Mouse (Mus musculus): ENCODE measurements around the gene Gm17364.
"Not testable (repeated sequence)": the region's sequence is repeated elsewhere in the genome, so short reads cannot be mapped to it uniquely, and the experiment has no call there.

Gm17364 gene

DNA sequence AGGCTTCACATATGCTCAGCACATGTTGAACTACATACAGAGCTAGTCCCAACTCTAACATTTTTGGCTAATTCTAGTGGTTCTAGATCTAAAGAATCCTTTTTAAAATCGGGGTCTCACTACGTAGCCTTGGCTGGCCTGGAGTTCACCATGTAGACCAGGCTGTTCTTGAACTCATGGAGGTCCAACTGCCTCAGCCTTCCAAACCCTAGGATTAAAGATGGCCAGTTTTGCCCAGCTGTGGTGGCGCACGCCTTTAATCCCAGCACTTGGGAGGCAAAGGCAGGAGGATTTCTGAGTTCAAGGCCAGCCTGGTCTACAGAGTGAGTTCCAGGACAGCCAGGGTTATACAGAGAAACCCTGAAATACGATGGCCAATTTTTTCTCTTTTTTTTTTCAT, 22.5 kb downstream of the Gm17364 start:
- not testable (repeated sequence) for DNase-seq

DNA sequence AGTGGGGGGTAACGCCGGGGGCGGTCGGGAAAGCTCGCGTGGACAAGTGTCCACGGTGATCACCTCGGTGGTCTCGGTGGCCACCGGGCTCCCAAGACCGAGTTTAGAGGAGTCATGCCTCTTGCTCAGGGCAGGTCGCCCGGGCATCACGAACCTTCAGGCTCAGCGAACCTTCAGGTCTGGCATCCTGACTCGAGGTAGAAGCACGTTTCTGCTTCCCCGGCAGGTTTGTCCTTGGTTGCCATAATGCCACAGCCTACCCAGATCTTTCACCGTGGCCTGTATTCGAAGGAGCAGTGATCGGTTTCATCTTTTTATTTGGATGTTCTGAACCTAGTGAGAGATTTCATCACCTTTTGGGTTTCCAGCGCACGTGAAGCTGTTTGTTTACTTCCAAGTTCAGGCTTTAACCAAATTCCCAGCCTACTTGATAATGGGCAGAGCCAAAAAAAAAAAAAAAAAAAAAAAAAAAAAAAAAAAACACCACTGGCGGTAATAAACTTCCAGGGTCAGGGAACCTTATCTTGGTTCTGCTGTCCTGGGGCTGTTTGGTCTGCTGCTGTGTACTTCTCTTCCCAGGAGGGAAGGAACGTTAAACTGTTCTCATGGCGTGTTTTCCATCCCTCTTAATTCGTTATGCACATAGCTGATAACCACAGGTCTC, 23.3 kb downstream of the Gm17364 start:
- no peak for DNase-seq

DNA sequence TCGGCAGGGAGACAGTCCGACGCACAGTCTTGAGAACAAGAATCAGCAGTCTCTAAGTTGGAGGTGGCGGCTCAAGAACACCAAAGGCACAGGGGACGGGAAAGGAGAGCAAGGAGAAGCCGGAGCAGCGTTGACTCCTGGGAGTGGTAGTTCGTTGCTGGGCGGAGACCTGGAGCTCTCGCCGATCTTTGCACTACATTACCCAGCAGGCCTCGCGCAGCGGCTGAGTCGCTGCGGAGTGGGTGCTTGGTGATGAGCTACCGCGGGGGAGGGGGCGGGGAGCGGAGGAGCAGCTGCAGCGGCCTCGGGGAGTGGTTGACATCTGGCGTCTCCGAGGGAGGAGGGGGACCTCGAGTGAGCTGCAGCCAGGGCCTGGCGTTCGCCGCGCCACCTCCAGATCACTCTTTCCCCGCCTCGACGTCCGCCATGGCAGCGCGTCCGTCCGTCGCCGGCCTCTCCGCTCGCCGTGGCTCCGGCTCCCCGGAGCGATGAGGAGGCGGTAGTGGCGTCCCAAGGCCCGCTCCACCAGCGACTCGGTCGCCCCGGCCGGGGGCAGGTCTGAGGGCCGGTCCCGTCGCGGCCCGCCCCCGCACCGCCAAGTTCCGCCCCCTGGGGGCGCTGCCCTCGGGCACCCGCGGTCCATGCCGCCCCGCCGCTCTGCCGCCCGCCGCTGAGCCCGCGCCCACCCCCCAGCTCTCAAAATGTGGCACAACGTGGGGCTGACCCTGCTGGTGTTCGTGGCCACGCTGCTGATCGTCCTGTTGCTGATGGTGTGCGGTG, 24.0 kb downstream of the Gm17364 start, which contains the start of gene Smim13:
Smim13 (plus strand) TSS at position 307 of the 780 bp plus-strand sequence.
- DNase-seq = peak; percentile 94 to 96

GRCm38 (mm10) chr13:41248751-41249520, 24.8 kb downstream of the Gm17364 start:
- DNase-seq = peak; percentile 55 to 77

- no peak for DNase-seq
These were observed 29.4 kb downstream of the Gm17364 start for GRCm38 (mm10) chr13:41244306-41244830.

- no peak for DNase-seq
These were observed 32.2 kb downstream of the Gm17364 start for GRCm38 (mm10) chr13:41241557-41241956.

- no peak for DNase-seq
These were observed 35.0 kb downstream of the Gm17364 start for GRCm38 (mm10) chr13:41238805-41239130.

GRCm38 (mm10) chr13:41238035-41238804, 35.6 kb downstream of the Gm17364 start:
- no peak for DNase-seq

GRCm38 (mm10) chr13:41235845-41236741, 37.7 kb downstream of the Gm17364 start:
- no peak for DNase-seq

GRCm38 (mm10) chr13:41235181-41235580, 38.6 kb downstream of the Gm17364 start:
- DNase-seq = no peak

GRCm38 (mm10) chr13:41233241-41233640, 40.5 kb downstream of the Gm17364 start:
- DNase-seq = no peak

DNA sequence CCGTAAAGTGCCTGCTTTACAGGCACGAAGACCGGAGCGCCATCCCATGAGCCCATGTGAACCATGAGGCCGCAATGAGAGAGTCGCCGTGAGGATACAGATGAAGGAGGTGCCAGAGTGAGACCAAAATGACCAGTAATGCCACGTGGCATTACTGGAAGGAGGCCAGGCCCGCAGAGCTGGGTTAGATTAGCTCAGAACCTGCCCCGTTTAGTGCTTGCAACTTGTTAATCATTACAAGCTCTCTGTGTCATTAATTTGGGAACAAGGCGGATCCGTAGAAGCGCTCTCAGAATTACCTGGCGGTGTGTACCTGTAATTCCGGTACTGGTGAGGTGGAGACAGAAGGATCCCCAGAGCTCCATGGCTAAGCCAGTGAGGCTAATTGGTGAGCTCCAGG, 41.6 kb downstream of the Gm17364 start:
- DNase-seq = no peak

GRCm38 (mm10) chr13:41231389-41231983, 42.3 kb downstream of the Gm17364 start:
- DNase-seq = no peak

- no peak for DNase-seq
These were observed 43.5 kb downstream of the Gm17364 start for GRCm38 (mm10) chr13:41230256-41230655.

DNA sequence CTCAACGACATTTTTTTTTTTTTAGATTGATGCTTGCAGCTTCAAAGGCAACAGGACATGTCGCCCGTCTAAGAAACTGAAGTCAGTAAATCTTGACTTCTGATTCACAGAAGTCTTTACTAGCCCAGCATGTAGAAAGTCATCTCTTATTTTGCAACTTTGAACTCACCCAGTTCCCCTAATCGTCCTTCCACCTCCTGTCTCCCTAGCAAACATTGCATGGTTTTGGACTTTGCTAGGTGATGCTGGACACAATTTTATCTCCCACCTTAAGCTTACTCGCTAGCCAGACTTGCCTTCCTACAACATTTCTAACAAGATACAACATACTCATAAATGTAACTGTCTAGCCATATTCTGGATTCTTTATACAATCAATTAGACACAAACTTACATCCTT, 45.7 kb downstream of the Gm17364 start:
- no peak for DNase-seq

DNA sequence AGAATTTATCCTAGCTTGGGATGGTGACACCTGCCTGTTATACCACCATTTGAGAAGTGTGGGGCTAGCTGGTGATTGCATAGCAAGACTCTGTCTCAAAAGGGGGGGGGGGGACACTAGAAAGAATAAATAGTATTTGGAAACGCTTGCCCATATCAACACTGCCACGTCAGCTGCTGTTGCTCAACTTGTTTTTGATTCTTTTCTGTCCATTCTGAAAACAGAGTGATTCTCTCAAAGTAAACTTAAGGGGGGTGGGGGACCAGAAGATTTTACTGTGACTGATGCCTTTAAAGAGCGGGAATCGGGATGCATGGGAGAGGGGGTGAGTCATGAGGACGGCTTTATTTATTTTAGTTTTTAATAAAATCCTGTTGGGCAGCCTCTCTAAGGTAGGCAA, 47.3 kb downstream of the Gm17364 start:
- DNase-seq = no peak

All from thymus, adult 18-20 months (tissue).